Mouse (Mus musculus): ENCODE data around the gene Lad1. TPM values are rescaled to one million over a fixed set of nuclear protein-coding genes. Genes with fewer than 3 reads are reported as not detected.

Lad1 gene
- polyA plus RNA-seq, 1 experiment from 2014 or later = 19.5 TPM

DNA sequence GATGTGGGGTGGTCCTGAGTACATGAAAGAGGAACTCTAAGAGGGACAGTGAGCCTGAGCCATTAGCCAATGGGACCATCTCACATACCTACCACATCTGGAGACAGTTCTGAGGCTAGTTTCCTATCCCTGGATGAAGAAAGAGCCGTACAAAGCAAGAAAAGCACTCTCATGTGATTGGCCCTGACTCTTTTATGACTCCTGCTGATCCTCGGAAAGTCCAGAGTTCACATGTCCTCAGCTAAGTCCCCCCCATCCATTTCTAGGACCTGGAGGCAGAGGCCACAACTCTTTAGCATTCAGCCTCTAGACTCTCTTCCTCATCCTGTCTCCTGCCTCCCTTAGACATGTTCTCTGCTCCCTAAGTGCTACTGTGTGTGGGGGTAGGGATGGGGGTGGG, 58.9 kb downstream of the Lad1 start:
- Histone ChIP-seq H3K4me1 (ENCODE audit: control insufficient read depth, insufficient read depth, low read length) (no peaks in the 10 kb centered on the region), H3K9ac (ENCODE audit: low read depth, low read length) (no peak overlapping the region), H3K27me3 (ENCODE audit: control insufficient read depth, insufficient read depth, low read length) (no peaks in the 10 kb centered on the region), H3K4me2 (replicated peaks; ENCODE audit: low read depth, low read length) (no peak overlapping the region), H3K36me3 (ENCODE audit: control insufficient read depth, insufficient read depth, low read length) (no peaks in the 10 kb centered on the region), H3K9me3 (ENCODE audit: control insufficient read depth, low read length) (no peaks in the 10 kb centered on the region), H3K4me3 (ENCODE audit: low read length) (no peak overlapping the region), H3K27ac (ENCODE audit: low read depth, low read length) (no peak overlapping the region)
- 57% methylated on average over 2 of the region's 2 CpGs for WGBS
- ATAC-seq (ENCODE audit: low FRiP score, low TSS enrichment) = no peak

DNA sequence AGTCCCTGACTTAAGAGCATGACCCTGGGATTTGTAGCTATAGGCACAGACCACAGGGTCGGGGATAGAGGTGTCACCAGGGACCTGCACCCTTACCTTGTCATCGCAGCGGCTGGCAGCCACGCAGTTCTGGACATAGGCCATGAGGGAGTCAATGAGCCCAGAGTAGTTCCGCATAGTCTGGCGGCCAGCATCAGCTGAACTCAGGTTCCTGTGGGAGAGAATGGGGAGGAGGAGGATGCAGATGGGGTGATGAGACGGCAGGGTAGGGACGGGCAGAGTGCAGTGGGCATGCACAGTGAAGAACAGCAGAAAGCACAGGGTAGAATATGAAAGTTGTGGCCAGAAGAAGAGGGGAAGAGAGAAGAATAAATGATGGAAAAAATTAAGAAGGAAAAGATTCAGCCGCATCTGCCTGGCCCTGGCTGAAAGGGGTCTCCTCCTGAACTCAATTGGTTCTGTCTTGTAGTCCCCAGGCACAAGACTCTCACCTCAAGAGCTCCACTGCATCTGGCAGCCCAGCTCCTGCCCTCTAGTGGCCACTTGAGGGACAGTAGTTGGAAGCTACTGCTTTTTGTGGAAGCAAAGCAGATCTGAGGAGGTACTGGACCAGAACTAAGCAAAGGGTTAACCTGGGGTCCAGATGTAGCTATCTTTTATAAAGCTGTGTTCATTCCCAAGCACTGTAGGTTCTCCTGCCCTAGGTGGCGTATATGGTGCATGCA, 64.1 kb downstream of the Lad1 start:
- H3K27me3 ChIP-seq (ENCODE audit: control insufficient read depth, insufficient read depth, low read length) = no peaks in the 10 kb centered on the region
- H3K4me2 ChIP-seq (replicated peaks; ENCODE audit: low read depth, low read length) = no peak overlapping the region
- H3K9me3 ChIP-seq (ENCODE audit: control insufficient read depth, low read length) = no peaks in the 10 kb centered on the region
- no peak overlapping the region for H3K27ac ChIP-seq (ENCODE audit: low read depth, low read length)
- H3K36me3 ChIP-seq (ENCODE audit: control insufficient read depth, insufficient read depth, low read length) = no peaks in the 10 kb centered on the region
- H3K4me1 ChIP-seq (ENCODE audit: control insufficient read depth, insufficient read depth, low read length) = no peaks in the 10 kb centered on the region
- 73% methylated on average over 10 of the region's 10 CpGs for WGBS
- no peak overlapping the region for H3K4me3 ChIP-seq (ENCODE audit: low read length)
- H3K9ac ChIP-seq (ENCODE audit: low read depth, low read length) = no peak overlapping the region
- no peak for ATAC-seq (ENCODE audit: low FRiP score, low TSS enrichment)

Other genes with a start within 250 kb of the Lad1 start
- gene Nav1, start 211.3 kb upstream of the Lad1 start, polyA plus RNA-seq (2014; fragmentation: Nextera tagmentation; extraction: Ambion mirVana) = 12.1 and 23.7 TPM in 2 replicates
- 109 and 114 TPM in 2 replicates for gene Csrp1, start 98.5 kb upstream of the Lad1 start, polyA plus RNA-seq (2014; fragmentation: Nextera tagmentation; extraction: Ambion mirVana)
- 85.6 and 102 TPM in 2 replicates for gene Phlda3, start 52.5 kb upstream of the Lad1 start, polyA plus RNA-seq (2014; fragmentation: Nextera tagmentation; extraction: Ambion mirVana)
- 18.3 and 20.3 TPM in 2 replicates for gene Tnni1, start 39.2 kb upstream of the Lad1 start, polyA plus RNA-seq (2014; fragmentation: Nextera tagmentation; extraction: Ambion mirVana)
- 2.0 and 2.3 TPM in 2 replicates for gene Tnnt2, start 17.8 kb downstream of the Lad1 start, polyA plus RNA-seq (2014; fragmentation: Nextera tagmentation; extraction: Ambion mirVana)
- gene Pkp1, start 100.6 kb downstream of the Lad1 start, polyA plus RNA-seq (2014; fragmentation: Nextera tagmentation; extraction: Ambion mirVana) = 0.10 TPM in 1 of 2 replicates, not detected in the other
- not detected in 2 replicates for gene Igfn1, start 187.7 kb downstream of the Lad1 start, polyA plus RNA-seq (2014; fragmentation: Nextera tagmentation; extraction: Ambion mirVana)
- 123 and 230 TPM in 2 replicates for gene Tmem9, start 189.6 kb downstream of the Lad1 start, polyA plus RNA-seq (2014; fragmentation: Nextera tagmentation; extraction: Ambion mirVana)
- not detected in 2 replicates for gene Ascl5, start 232.2 kb downstream of the Lad1 start, polyA plus RNA-seq (2014; fragmentation: Nextera tagmentation; extraction: Ambion mirVana)
- not detected in 2 replicates for gene Cacna1s, start 234.2 kb downstream of the Lad1 start, polyA plus RNA-seq (2014; fragmentation: Nextera tagmentation; extraction: Ambion mirVana)

Data from kidney, embryonic 14.5 days (tissue).